13 mouse cellular contexts compared by ENCODE assay signal in genomic region chr4:129916159-129916558, GRCm38 (mm10). TPM values are rescaled to one million over a fixed set of nuclear protein-coding genes. Genes with fewer than 3 reads are reported as not detected.
A peak's percentile ranks its signal among the peaks of the same experiment; 100 is the strongest.
DNase-seq lines count a peak whose midpoint lies in the region; ATAC-seq lines count a peak whose summit lies in the region.
"Had no signal": no experiment of that assay in that cellular context is flagged by ENCODE, and none has a peak within 500 bp of the region (broad histone marks: within the 10 kb centered on the region; RNA-seq: fewer than 3 reads in every experiment).

No protein-coding gene starts in this region.

- H3K36me3 ChIP-seq in neural tube, embryonic 15.5 days = no peaks in the 10 kb centered on the region
- H3K36me3 ChIP-seq in hindbrain, embryonic 16.5 days (ENCODE audit: control insufficient read depth, insufficient read depth, low read length) = no peaks in the 10 kb centered on the region
- H3K36me3 ChIP-seq: G1E; neural tube, embryonic 12.5 days had no signal

- peak; percentile 15 for DNase-seq in embryo, embryonic 10 days (ENCODE audit: low spot score)
- DNase-seq in embryo, embryonic 10.5 days (ENCODE audit: low spot score) = no peak
- DNase-seq in neural tube, embryonic 10.5 days (ENCODE audit: extremely low spot score, low spot score) = no peak
- DNase-seq in lung, postnatal 14 days = peak; percentile 49
- no peak for DNase-seq in kidney, adult 8-10 months
- DNase-seq: layer of hippocampus, postnatal 36 days had no signal

- H3K9ac ChIP-seq in neural tube, embryonic 15.5 days (replicated peaks) = no peak overlapping the region
- H3K9ac ChIP-seq in hindbrain, embryonic 16.5 days (ENCODE audit: low read depth, low read length) = no peak overlapping the region
- H3K9ac ChIP-seq: neural tube, embryonic 12.5 days had no signal

- no peaks in the 10 kb centered on the region for H3K27me3 ChIP-seq in neural tube, embryonic 15.5 days (replicated peaks)
- H3K27me3 ChIP-seq in hindbrain, embryonic 16.5 days (replicated peaks; ENCODE audit: control insufficient read depth, insufficient read depth, low read length) = no peaks in the 10 kb centered on the region
- H3K27me3 ChIP-seq: neural tube, embryonic 12.5 days had no signal

- ATAC-seq in neural tube, embryonic 15.5 days (ENCODE audit: low FRiP score) = no peak
- peak; percentile 69; the same call in 1 of the 2 replicates for ATAC-seq in hindbrain, embryonic 16.5 days
- ATAC-seq in frontal cortex, adult (ENCODE audit: low TSS enrichment) = no peak

- no peak overlapping the region for H3K4me3 ChIP-seq in neural tube, embryonic 15.5 days (replicated peaks)
- no peak overlapping the region for H3K4me3 ChIP-seq in hindbrain, embryonic 16.5 days (ENCODE audit: low read length)
- H3K4me3 ChIP-seq: neural tube, embryonic 12.5 days had no signal

- 39% methylated on average over 2 of the region's 2 CpGs for WGBS in neural tube, embryonic 15.5 days
- WGBS in hindbrain, embryonic 16.5 days = 28% methylated on average over 2 of the region's 2 CpGs

- H3K9me3 ChIP-seq in neural tube, embryonic 15.5 days (replicated peaks) = no peaks in the 10 kb centered on the region
- H3K9me3 ChIP-seq in hindbrain, embryonic 16.5 days (ENCODE audit: control insufficient read depth, low read length) = no peaks in the 10 kb centered on the region
- H3K9me3 ChIP-seq: G1E; neural tube, embryonic 12.5 days had no signal

- H3K4me1 ChIP-seq in neural tube, embryonic 15.5 days = peaks cover 15% of the 10 kb centered on the region
- H3K4me1 ChIP-seq in hindbrain, embryonic 16.5 days (ENCODE audit: control insufficient read depth, insufficient read depth, low read depth, low read length) = peaks cover 11% of the 10 kb centered on the region

- H3K27ac ChIP-seq in neural tube, embryonic 15.5 days (replicated peaks) = 0 out of 2 replicates have a peak overlapping the region, but pooled peaks have one; percentile 30
- H3K27ac ChIP-seq in hindbrain, embryonic 16.5 days (ENCODE audit: low read depth, low read length) = no peak overlapping the region
- H3K27ac ChIP-seq: neural tube, embryonic 12.5 days had no signal

- H3K4me2 ChIP-seq in neural tube, embryonic 15.5 days = no peak overlapping the region
- no peak overlapping the region for H3K4me2 ChIP-seq in hindbrain, embryonic 16.5 days (ENCODE audit: low read length)
- H3K4me2 ChIP-seq: neural tube, embryonic 12.5 days had no signal

RNA-seq across cellular contexts. Expression of gene Spocd1, which starts 12.9 kb away (rescaled TPM):
- polyA plus RNA-seq in neural tube, embryonic 15.5 days (2015; fragmentation: Nextera tagmentation; extraction: Ambion mirVana) = 0.06 TPM in 1 of 2 replicates, not detected in the other
- polyA plus RNA-seq in hindbrain, embryonic 16.5 days (2015; fragmentation: Nextera tagmentation; extraction: Ambion mirVana) = not detected in 2 replicates
- polyA plus RNA-seq: G1E; kidney, embryonic 14.5 days; neural tube, embryonic 12.5 days; small intestine, adult 2 months had no signal

Comparison
In these comparisons a context has a peak if more than half of its experiments do, and no peak if none do; other contexts are left out.
1. DNase-seq: peak in embryo, embryonic 10 days (single experiment) and lung, postnatal 14 days (single experiment); none in embryo, embryonic 10.5 days (single experiment), neural tube, embryonic 10.5 days (single experiment) and kidney, adult 8-10 months (0 of 2).